Mouse (Mus musculus) ES-Bruce4 (cell line): Measurements from ENCODE around the gene Gm17409. TPM values are rescaled to one million over a fixed set of nuclear protein-coding genes. Genes with fewer than 3 reads are reported as not detected.

ENCODE experiments used
- H3K27ac ChIP-seq: 2 replicates; pipeline ENCODE4 v1.5.1; 2012; ENCODE audit warnings: low read length, inconsistent platforms; ENCODE audit not compliant: insufficient read depth
- H3K27me3 ChIP-seq: 2 replicates; pipeline ENCODE4 v1.6.1; 2012; ENCODE audit warnings: mild to moderate bottlenecking, low read length, inconsistent platforms; ENCODE audit not compliant: control insufficient read depth, poor library complexity, insufficient read depth, severe bottlenecking
- H3K36me3 ChIP-seq: 2 replicates; pipeline ENCODE4 v1.6.1; 2012; ENCODE audit warnings: inconsistent platforms, mild to moderate bottlenecking, low read length, moderate library complexity; ENCODE audit not compliant: control insufficient read depth, poor library complexity, insufficient read depth, severe bottlenecking
- H3K4me1 ChIP-seq: one replicate; pipeline ENCODE4 v1.8.1; 2011; ENCODE audit warnings: low read length; ENCODE audit not compliant: control insufficient read depth, insufficient read depth
- H3K4me3 ChIP-seq: 2 replicates; pipeline ENCODE4 v1.5.1; 2011; ENCODE audit warnings: low read depth, mild to moderate bottlenecking, low read length
- H3K9ac ChIP-seq: 2 replicates; pipeline ENCODE4 v1.6.1; 2012; ENCODE audit warnings: low read depth, mild to moderate bottlenecking, inconsistent platforms; ENCODE audit not compliant: poor library complexity, severe bottlenecking
- H3K9me3 ChIP-seq: replicated peaks from 2 replicates; pipeline ENCODE4 v1.6.1; 2012; ENCODE audit warnings: mild to moderate bottlenecking, low read length, inconsistent platforms; ENCODE audit not compliant: control insufficient read depth, poor library complexity, insufficient read depth, severe bottlenecking
- CTCF ChIP-seq: IDR thresholded peaks from one replicate; pipeline ENCODE4 v1.8.1; 2011; ENCODE audit warnings: low read depth, low read length
- EP300 ChIP-seq: IDR thresholded peaks from 2 replicates; pipeline ENCODE4 v1.6.1; 2011; ENCODE audit warnings: low read depth, low read length; ENCODE audit not compliant: insufficient read depth
- POLR2A ChIP-seq: IDR thresholded peaks from one replicate; pipeline ENCODE4 v1.8.1; 2011; ENCODE audit warnings: low read length; ENCODE audit not compliant: insufficient read depth
- polyA plus RNA-seq: library from polyadenylated mRNA; stranded (reverse); fragments of >200 nt; gene quantifications from 2 replicates; pipeline ENCODE4 v1.2.4, GENCODE M21; 2011; ENCODE audit warnings: low read depth; ENCODE audit not compliant: missing spikeins, insufficient read depth, insufficient read length

Gm17409 gene
- polyA plus RNA-seq, 1 experiment, result not detected

- Histone ChIP-seq H3K4me1 (no peaks in the 10 kb centered on the region), H3K27me3 (no peaks in the 10 kb centered on the region), H3K4me3 (no peak overlapping the region), H3K27ac (no peak overlapping the region), H3K9ac (no peak overlapping the region), H3K36me3 (no peaks in the 10 kb centered on the region; the same call in 1 of the 2 replicates), H3K9me3 (no peaks in the 10 kb centered on the region)
- TF ChIP-seq CTCF (no peak), EP300 (no peak), POLR2A (no peak)
Observed at GRCm38 (mm10) chr2:58496647-58497410, 26.9 kb downstream of the Gm17409 start.

GRCm38 (mm10) chr2:58505306-58506090 is 35.6 kb downstream of the Gm17409 start:
- H3K27me3 ChIP-seq, result no peaks in the 10 kb centered on the region
- TF ChIP-seq EP300 (no peak), CTCF (no peak), POLR2A (no peak)
- no peaks in the 10 kb centered on the region for H3K9me3 ChIP-seq
- no peak overlapping the region for H3K4me3 ChIP-seq
- H3K36me3 ChIP-seq, result no peaks in the 10 kb centered on the region; the same call in 1 of the 2 replicates
- no peak overlapping the region for H3K9ac ChIP-seq
- no peaks in the 10 kb centered on the region for H3K4me1 ChIP-seq
- no peak overlapping the region for H3K27ac ChIP-seq

- H3K27me3 ChIP-seq, result no peaks in the 10 kb centered on the region
- no peak overlapping the region for H3K9ac ChIP-seq
- H3K9me3 ChIP-seq, result no peaks in the 10 kb centered on the region
- H3K4me1 ChIP-seq, result no peaks in the 10 kb centered on the region
- no peak overlapping the region for H3K4me3 ChIP-seq
- H3K36me3 ChIP-seq, result no peaks in the 10 kb centered on the region
- no peak overlapping the region for H3K27ac ChIP-seq
- TF ChIP-seq POLR2A (no peak), EP300 (no peak), CTCF (no peak)
Observed at GRCm38 (mm10) chr2:58510192-58510591, 40.3 kb downstream of the Gm17409 start.

- Histone ChIP-seq H3K36me3 (no peaks in the 10 kb centered on the region), H3K9me3 (no peaks in the 10 kb centered on the region), H3K27ac (no peak overlapping the region), H3K27me3 (no peaks in the 10 kb centered on the region), H3K4me3 (no peak overlapping the region), H3K9ac (no peak overlapping the region), H3K4me1 (no peaks in the 10 kb centered on the region)
- no peak for TF ChIP-seq POLR2A
- no peak for TF ChIP-seq EP300
- TF ChIP-seq CTCF, result no peak
Observed at GRCm38 (mm10) chr2:58513212-58513611, 43.3 kb downstream of the Gm17409 start.

GRCm38 (mm10) chr2:58514489-58514888 is 44.6 kb downstream of the Gm17409 start:
- Histone ChIP-seq H3K9me3 (no peaks in the 10 kb centered on the region), H3K4me1 (no peaks in the 10 kb centered on the region), H3K4me3 (no peak overlapping the region), H3K27me3 (no peaks in the 10 kb centered on the region), H3K27ac (no peak overlapping the region), H3K36me3 (no peaks in the 10 kb centered on the region), H3K9ac (no peak overlapping the region)
- TF ChIP-seq POLR2A (no peak), CTCF (no peak)

- no peak overlapping the region for H3K4me3 ChIP-seq
- no peak overlapping the region for H3K27ac ChIP-seq
- no peaks in the 10 kb centered on the region for H3K27me3 ChIP-seq
- no peaks in the 10 kb centered on the region for H3K4me1 ChIP-seq
- H3K9ac ChIP-seq, result no peak overlapping the region
- TF ChIP-seq POLR2A, result no peak
- TF ChIP-seq EP300, result no peak
- H3K9me3 ChIP-seq, result no peaks in the 10 kb centered on the region
- no peaks in the 10 kb centered on the region for H3K36me3 ChIP-seq
Observed at GRCm38 (mm10) chr2:58516000-58516399, 46.1 kb downstream of the Gm17409 start.
